Mouse (Mus musculus) limb, embryonic 14.5 days (tissue): ENCODE measurements around the gene Pigu. TPM values are rescaled to one million over a fixed set of nuclear protein-coding genes. Genes with fewer than 3 reads are reported as not detected.

Source experiments
- ATAC-seq: fragments of 200-750 bp; cut with Nextera tagmentation; 2 replicates; pipeline ENCODE4 v1.8.0; 2017; ENCODE audit warnings: low read depth, moderate number of reproducible peaks, moderate TSS enrichment; ENCODE audit not compliant: low FRiP score
- DNase-seq: peaks from one replicate; pipeline ENCODE4 v3.0.0-alpha.2; 2015; ENCODE audit warnings: low spot score
- H3K27ac ChIP-seq: fragments of 300-500 bp; sonication (generic); replicated peaks from 2 replicates; pipeline ENCODE4 v1.5.1; 2014; ENCODE audit warnings: low read depth, mild to moderate bottlenecking, low read length, moderate library complexity, mixed read lengths
- H3K27me3 ChIP-seq: fragments of 300-500 bp; sonication (generic); 2 replicates; pipeline ENCODE4 v1.6.1; 2014; ENCODE audit warnings: low read length, mixed read lengths; ENCODE audit not compliant: control insufficient read depth, insufficient read depth
- H3K36me3 ChIP-seq: fragments of 300-500 bp; sonication (generic); 2 replicates; pipeline ENCODE4 v1.6.1; 2014; ENCODE audit warnings: mild to moderate bottlenecking, low read length, moderate library complexity, mixed read lengths; ENCODE audit not compliant: control insufficient read depth, insufficient read depth
- H3K4me1 ChIP-seq: fragments of 300-500 bp; sonication (generic); 2 replicates; pipeline ENCODE4 v1.6.1; 2014; ENCODE audit warnings: antibody characterized with exemption, low read length, mixed read lengths; ENCODE audit not compliant: control insufficient read depth, insufficient read depth
- H3K4me2 ChIP-seq: fragments of 300-500 bp; sonication (generic); replicated peaks from 2 replicates; pipeline ENCODE4 v1.6.1; 2014; ENCODE audit warnings: low read depth, mild to moderate bottlenecking, low read length, moderate library complexity; ENCODE audit not compliant: severe bottlenecking
- H3K4me3 ChIP-seq: fragments of 300-500 bp; sonication (generic); replicated peaks from 2 replicates; pipeline ENCODE4 v1.5.1; 2014; ENCODE audit warnings: low read length
- H3K9ac ChIP-seq: fragments of 300-500 bp; sonication (generic); 2 replicates; pipeline ENCODE4 v1.6.1; 2014; ENCODE audit warnings: mild to moderate bottlenecking, low read depth, low read length, moderate library complexity; ENCODE audit not compliant: severe bottlenecking
- H3K9me3 ChIP-seq: fragments of 300-500 bp; sonication (generic); 2 replicates; pipeline ENCODE4 v1.6.1; 2016; ENCODE audit warnings: low read length; ENCODE audit not compliant: control insufficient read depth
- POLR2A ChIP-seq: fragments of 200-500 bp; IDR thresholded peaks from 2 replicates; pipeline ENCODE4 v1.8.0; 2012; ENCODE audit warnings: inconsistent platforms, mild to moderate bottlenecking, moderate library complexity, borderline replicate concordance; ENCODE audit not compliant: insufficient read depth, insufficient read length; ENCODE audit errors: extremely low read depth
- WGBS: fragments of 180-500 bp; shearing (Covaris S2); extraction: QIAGEN DNeasy Blood & Tissue Kit; methylation state at CpG from one replicate; pipeline ENCODE4 v1.1.7; 2014; 5-methylcytosine and 5-hydroxymethylcytosine counted together
- polyA plus RNA-seq, 2 experiments: library from polyadenylated mRNA; depleted of rRNA in 1 of 2; stranded (reverse) in 1 of 2; unstranded in 1 of 2; fragments of >200 nt; fragmentation: Nextera tagmentation in 1 of 2; extraction: Ambion mirVana in 1 of 2; gene quantifications; 2 replicates each; pipeline versions ENCODE4 v1.2.1 to v1.2.3; 2012 to 2014

Pigu gene
- polyA plus RNA-seq, 2 experiments, result 43.8 to 50.7 TPM

DNA sequence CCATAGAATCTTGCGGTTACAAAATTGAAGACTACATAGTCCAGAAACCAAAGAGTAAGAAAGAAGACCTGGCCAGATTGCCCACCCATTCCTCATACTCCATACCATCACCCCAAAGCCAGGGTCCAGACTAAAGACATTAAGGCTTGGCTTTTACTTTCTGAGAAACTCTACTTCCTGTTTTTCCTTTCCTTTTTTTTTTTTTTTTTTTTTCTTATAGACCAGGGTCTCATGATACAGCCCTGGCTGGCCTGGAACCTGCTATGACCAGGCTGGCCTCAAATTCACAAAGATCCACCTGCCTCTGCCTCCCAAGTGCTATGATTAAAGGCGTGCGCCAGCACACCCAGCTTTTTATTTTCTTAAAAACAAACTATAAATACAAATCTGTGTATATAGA lies 21.0 kb downstream of the Pigu start:
- WGBS, result 94% methylated on average over 3 of the region's 3 CpGs
- Histone ChIP-seq H3K27ac (no peak overlapping the region), H3K4me3 (no peak overlapping the region), H3K9me3 (no peaks in the 10 kb centered on the region), H3K4me1 (no peaks in the 10 kb centered on the region), H3K4me2 (no peak overlapping the region), H3K36me3 (peaks cover 26% of the 10 kb centered on the region), H3K9ac (no peak overlapping the region), H3K27me3 (no peaks in the 10 kb centered on the region)
- DNase-seq (no peak), ATAC-seq (no peak)
- no peak for TF ChIP-seq POLR2A

DNA sequence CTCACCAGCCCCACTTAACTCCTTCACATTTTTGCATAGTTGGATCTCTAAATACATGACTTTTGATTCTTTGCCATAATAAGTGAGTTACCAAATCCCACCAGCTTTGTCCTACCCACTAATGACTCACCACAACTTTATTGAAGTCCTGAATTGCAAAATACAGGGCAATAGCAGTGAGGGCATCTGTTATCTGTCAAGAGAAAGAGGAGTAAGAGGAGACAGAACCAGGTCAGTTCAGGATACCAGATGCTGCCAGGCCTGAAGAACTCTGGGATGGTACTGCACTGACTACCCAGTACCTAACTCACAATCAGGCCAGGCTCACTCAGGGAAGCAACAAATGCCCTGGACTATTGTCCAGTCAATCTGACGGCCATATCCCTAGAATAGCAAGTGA lies 22.0 kb downstream of the Pigu start:
- 86% methylated on average over 1 of the region's 1 CpGs for WGBS
- H3K36me3 ChIP-seq, result peaks cover 34% of the 10 kb centered on the region

DNA sequence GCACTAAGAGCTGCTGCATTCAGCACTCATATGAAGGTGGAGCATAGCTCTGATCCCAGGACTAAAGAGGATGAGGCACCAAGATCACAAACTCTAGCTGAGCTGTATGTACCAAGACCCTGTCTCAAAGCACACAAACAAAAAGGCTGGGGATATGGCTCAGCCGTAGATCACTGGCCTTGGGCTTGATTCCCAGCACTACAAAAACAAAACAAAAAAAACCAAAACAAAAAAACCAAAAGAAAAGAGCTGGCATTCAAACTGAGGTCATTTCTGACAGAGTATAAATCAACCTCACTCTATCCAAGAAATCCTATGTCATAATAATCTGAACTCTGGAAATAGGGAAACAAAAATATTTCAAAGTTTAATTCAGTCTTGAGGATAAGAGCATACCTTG lies 23.8 kb downstream of the Pigu start:
- Histone ChIP-seq H3K4me3 (no peak overlapping the region), H3K4me1 (no peaks in the 10 kb centered on the region), H3K9me3 (no peaks in the 10 kb centered on the region), H3K36me3 (peaks cover 43% of the 10 kb centered on the region), H3K4me2 (no peak overlapping the region), H3K27me3 (no peaks in the 10 kb centered on the region), H3K27ac (no peak overlapping the region), H3K9ac (no peak overlapping the region)
- no peak for DNase-seq
- TF ChIP-seq POLR2A, result no peak
- no peak for ATAC-seq
- 97% methylated on average over 1 of the region's 1 CpGs for WGBS

More for the DNA sequence above, 22.0 kb downstream of the Pigu start:
- H3K27me3 ChIP-seq, result no peaks in the 10 kb centered on the region
- H3K4me3 ChIP-seq, result no peak overlapping the region
- no peak for TF ChIP-seq POLR2A
- H3K9me3 ChIP-seq, result no peaks in the 10 kb centered on the region
- no peak overlapping the region for H3K27ac ChIP-seq
- H3K4me1 ChIP-seq, result no peaks in the 10 kb centered on the region
- H3K4me2 ChIP-seq, result no peak overlapping the region
- H3K9ac ChIP-seq, result no peak overlapping the region
- no peak for ATAC-seq
- no peak for DNase-seq

DNA sequence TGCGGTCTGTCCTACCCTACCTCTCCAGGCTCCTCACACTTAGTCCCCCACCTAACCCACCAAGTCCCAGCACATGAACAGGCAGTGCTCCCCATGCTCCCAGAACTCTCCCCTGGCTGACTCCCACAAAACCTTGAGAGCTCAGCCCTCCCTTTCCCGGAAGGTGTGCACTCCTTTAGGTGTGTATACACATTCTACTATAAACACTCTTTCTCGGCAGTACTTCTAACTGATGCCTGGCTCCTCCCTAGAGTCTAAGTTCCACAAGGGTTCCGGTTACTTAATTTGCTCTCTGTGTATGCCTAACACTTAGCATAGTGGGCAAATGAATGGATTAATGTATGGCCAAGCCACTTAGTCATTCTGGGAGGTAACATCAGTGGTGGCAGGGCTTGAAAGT lies 25.9 kb downstream of the Pigu start:
- Histone ChIP-seq H3K9ac (no peak overlapping the region), H3K4me2 (no peak overlapping the region), H3K9me3 (no peaks in the 10 kb centered on the region), H3K27ac (no peak overlapping the region), H3K4me1 (no peaks in the 10 kb centered on the region), H3K4me3 (no peak overlapping the region), H3K36me3 (peaks cover 50% of the 10 kb centered on the region), H3K27me3 (no peaks in the 10 kb centered on the region)
- WGBS, result 83% methylated on average over 4 of the region's 4 CpGs
- ATAC-seq (no peak), DNase-seq (no peak)
- TF ChIP-seq POLR2A, result no peak

DNA sequence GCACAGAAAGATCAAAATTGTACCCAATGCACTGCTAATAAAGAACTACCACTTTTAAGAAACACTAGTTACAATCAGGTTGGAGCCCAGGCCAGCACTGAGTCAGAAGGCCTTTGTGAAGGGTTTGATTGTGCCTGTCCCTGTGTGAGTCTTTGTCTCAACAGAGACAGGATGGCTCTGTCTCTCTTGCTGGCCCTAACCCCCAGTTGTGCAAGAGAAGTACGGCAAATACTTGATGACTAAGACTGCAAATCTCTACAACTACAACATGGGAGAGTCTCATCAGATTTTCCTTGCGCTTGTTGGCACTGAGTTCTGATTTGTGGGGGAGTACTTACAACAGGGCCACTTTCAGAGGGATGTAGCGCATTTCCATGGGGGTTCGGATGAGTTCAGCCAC lies 26.4 kb downstream of the Pigu start:
- peaks cover 51% of the 10 kb centered on the region for H3K36me3 ChIP-seq
- no peak overlapping the region for H3K9ac ChIP-seq
- H3K4me3 ChIP-seq, result no peak overlapping the region
- ATAC-seq (no peak), DNase-seq (no peak)
- H3K27ac ChIP-seq, result no peak overlapping the region
- no peaks in the 10 kb centered on the region for H3K27me3 ChIP-seq
- TF ChIP-seq POLR2A, result no peak
- 93% methylated on average over 4 of the region's 4 CpGs for WGBS
- H3K4me2 ChIP-seq, result no peak overlapping the region
- no peaks in the 10 kb centered on the region for H3K4me1 ChIP-seq
- no peaks in the 10 kb centered on the region for H3K9me3 ChIP-seq

DNA sequence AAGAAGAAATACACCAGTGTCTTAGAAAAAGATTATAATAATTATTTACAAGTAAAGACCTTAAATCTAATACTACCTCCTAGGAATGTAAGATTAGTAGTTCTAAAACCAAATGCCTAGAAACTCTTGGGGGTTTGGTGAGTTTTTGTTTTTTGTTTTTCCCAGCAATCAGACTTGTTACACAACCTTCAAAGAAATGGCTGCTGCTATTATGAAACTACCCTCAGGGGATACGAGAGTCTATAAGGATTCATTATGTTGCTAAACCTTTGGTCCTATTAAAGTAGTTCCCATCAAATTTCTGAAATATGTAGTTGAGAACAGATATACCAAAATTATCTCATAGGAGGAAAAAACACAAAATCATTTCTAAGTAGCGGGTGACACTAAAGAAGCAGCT lies 27.5 kb downstream of the Pigu start:
- Histone ChIP-seq H3K4me2 (no peak overlapping the region), H3K4me1 (no peaks in the 10 kb centered on the region), H3K27me3 (no peaks in the 10 kb centered on the region), H3K27ac (no peak overlapping the region), H3K9me3 (no peaks in the 10 kb centered on the region), H3K9ac (no peak overlapping the region), H3K4me3 (no peak overlapping the region), H3K36me3 (peaks cover 43% of the 10 kb centered on the region)
- TF ChIP-seq POLR2A, result no peak
- DNase-seq, result no peak
- ATAC-seq, result no peak
- 88% methylated on average over 2 of the region's 2 CpGs for WGBS
